Mouse (Mus musculus): ENCODE measurements around the gene Cdc6. TPM values are rescaled to one million over a fixed set of nuclear protein-coding genes. Genes with fewer than 3 reads are reported as not detected.

The Cdc6 gene
- polyA plus RNA-seq, 1 experiment from 2014 or later: 2.1 TPM

GRCm38 (mm10) chr11:98938701-98939083, 31.1 kb downstream of the Cdc6 start:
- WGBS: 53% methylated on average over 7 of the region's 7 CpGs
- no peak for ATAC-seq (ENCODE audit: low read depth)
- peaks cover 62% of the 10 kb centered on the region for H3K4me1 ChIP-seq (ENCODE audit: control insufficient read depth, insufficient read depth, low read length)

DNA sequence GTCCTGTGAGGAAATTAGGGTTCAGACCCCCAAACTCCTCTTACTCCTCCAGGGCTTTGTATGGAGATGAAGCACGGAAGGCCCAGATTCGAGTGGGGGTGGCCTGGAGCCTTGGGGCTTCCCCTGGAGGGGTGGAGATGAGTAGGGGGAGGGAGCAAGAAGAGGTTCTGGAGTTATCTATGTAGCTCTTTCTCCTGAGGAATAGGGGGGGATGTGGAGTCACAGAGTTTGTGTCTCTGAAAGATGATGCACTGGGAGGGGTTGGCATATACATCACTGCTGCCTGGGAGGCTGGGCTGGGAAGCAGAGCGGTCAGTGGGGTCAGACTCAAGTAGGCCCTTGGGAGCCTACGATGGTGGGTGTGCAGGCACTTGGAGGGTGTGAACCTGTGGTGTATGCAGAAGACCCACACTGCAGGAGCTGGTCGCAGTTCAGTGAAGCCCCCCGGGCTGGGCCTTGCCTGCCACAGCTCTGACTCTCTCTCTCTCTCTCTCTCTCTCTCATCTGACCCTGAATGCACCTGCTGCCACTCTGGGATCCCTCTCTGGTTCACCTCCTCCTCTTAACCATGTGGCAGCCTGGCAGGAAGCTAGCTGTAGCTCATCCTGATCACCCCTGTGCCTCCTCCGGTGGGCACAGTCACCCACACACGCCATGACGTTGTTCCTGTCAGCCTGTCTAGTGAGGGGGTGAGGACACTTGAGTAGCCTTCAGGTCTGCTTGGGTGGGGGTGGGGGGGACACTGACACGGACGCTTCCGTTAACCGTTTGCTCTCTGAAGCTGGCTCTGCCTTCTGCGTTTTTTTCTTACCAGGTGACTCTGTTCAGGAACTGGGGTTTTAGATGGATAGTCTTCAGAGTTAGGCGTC, 31.7 kb downstream of the Cdc6 start:
- peak overlapping the region; percentile 81 for H3K4me2 ChIP-seq (ENCODE audit: low read depth, low read length)
- ATAC-seq (ENCODE audit: low read depth): no peak
- H3K27me3 ChIP-seq (ENCODE audit: control insufficient read depth, insufficient read depth, low read length): no peaks in the 10 kb centered on the region
- H3K9ac ChIP-seq (replicated peaks; ENCODE audit: low read depth, low read length): no peak overlapping the region; the same call in 1 of the 2 replicates
- no peak overlapping the region for H3K27ac ChIP-seq (ENCODE audit: low read depth, low read length)
- no peaks in the 10 kb centered on the region for H3K9me3 ChIP-seq (ENCODE audit: control insufficient read depth, low read length)
- WGBS: 50% methylated on average over 15 of the region's 15 CpGs
- H3K4me1 ChIP-seq (ENCODE audit: control insufficient read depth, insufficient read depth, low read length): peaks cover 68% of the 10 kb centered on the region
- no peaks in the 10 kb centered on the region for H3K36me3 ChIP-seq (ENCODE audit: control insufficient read depth, insufficient read depth, low read length)
- H3K4me3 ChIP-seq (ENCODE audit: low read depth, low read length): 0 out of 2 replicates have a peak overlapping the region, but pooled peaks have one; percentile 51

More at GRCm38 (mm10) chr11:98938701-98939083, 31.1 kb downstream of the Cdc6 start:
- Histone ChIP-seq H3K36me3 (ENCODE audit: control insufficient read depth, insufficient read depth, low read length) (no peaks in the 10 kb centered on the region), H3K27ac (ENCODE audit: low read depth, low read length) (no peak overlapping the region), H3K9ac (replicated peaks; ENCODE audit: low read depth, low read length) (no peak overlapping the region; the same call in 1 of the 2 replicates), H3K4me2 (ENCODE audit: low read depth, low read length) (peak overlapping the region; percentile 81), H3K4me3 (ENCODE audit: low read depth, low read length) (peak overlapping the region; percentile 51; the same call in 1 of the 2 replicates), H3K9me3 (ENCODE audit: control insufficient read depth, low read length) (no peaks in the 10 kb centered on the region), H3K27me3 (ENCODE audit: control insufficient read depth, insufficient read depth, low read length) (no peaks in the 10 kb centered on the region)

- Histone ChIP-seq H3K4me3 (ENCODE audit: low read depth, low read length) (no peak overlapping the region), H3K36me3 (ENCODE audit: control insufficient read depth, insufficient read depth, low read length) (no peaks in the 10 kb centered on the region), H3K4me2 (ENCODE audit: low read depth, low read length) (peak overlapping the region; percentile 81; the same call in 1 of the 2 replicates), H3K9ac (replicated peaks; ENCODE audit: low read depth, low read length) (no peak overlapping the region), H3K27ac (ENCODE audit: low read depth, low read length) (no peak overlapping the region), H3K4me1 (ENCODE audit: control insufficient read depth, insufficient read depth, low read length) (peaks cover 75% of the 10 kb centered on the region), H3K9me3 (ENCODE audit: control insufficient read depth, low read length) (no peaks in the 10 kb centered on the region), H3K27me3 (ENCODE audit: control insufficient read depth, insufficient read depth, low read length) (no peaks in the 10 kb centered on the region)
- WGBS: 52% methylated on average over 11 of the region's 11 CpGs
- no peak for ATAC-seq (ENCODE audit: low read depth)
These were observed 32.5 kb downstream of the Cdc6 start for GRCm38 (mm10) chr11:98939953-98940641.

DNA sequence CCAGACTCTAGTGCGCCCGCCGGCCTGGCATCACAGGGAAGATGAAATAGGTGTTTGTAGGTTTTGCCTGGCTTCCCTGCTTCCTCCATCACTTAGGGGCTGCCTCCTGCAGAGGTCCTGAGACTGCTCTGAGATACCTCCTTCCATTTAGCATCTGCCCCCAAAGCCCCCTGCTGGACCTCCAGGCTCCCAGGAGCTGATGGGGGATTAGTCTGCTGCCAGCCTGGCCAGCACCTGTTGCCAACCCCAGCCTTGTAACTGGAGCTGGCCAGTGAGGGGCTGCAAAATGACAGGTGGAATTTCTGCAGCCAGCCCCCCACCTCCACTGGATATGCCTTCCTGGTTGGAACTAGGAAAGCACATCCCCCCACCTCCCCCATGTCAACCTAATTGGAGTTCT, 33.2 kb downstream of the Cdc6 start:
- no peak overlapping the region for H3K9ac ChIP-seq (replicated peaks; ENCODE audit: low read depth, low read length)
- no peaks in the 10 kb centered on the region for H3K27me3 ChIP-seq (ENCODE audit: control insufficient read depth, insufficient read depth, low read length)
- H3K4me2 ChIP-seq (ENCODE audit: low read depth, low read length): peak overlapping the region; percentile 81
- no peak for ATAC-seq (ENCODE audit: low read depth)
- WGBS: 38% methylated on average over 3 of the region's 3 CpGs
- peaks cover 76% of the 10 kb centered on the region for H3K4me1 ChIP-seq (ENCODE audit: control insufficient read depth, insufficient read depth, low read length)
- no peaks in the 10 kb centered on the region for H3K9me3 ChIP-seq (ENCODE audit: control insufficient read depth, low read length)
- H3K27ac ChIP-seq (ENCODE audit: low read depth, low read length): peak overlapping the region; percentile 79; the same call in 1 of the 2 replicates
- H3K4me3 ChIP-seq (ENCODE audit: low read depth, low read length): peak overlapping the region; percentile 38; the same call in 1 of the 2 replicates
- no peaks in the 10 kb centered on the region for H3K36me3 ChIP-seq (ENCODE audit: control insufficient read depth, insufficient read depth, low read length)

DNA sequence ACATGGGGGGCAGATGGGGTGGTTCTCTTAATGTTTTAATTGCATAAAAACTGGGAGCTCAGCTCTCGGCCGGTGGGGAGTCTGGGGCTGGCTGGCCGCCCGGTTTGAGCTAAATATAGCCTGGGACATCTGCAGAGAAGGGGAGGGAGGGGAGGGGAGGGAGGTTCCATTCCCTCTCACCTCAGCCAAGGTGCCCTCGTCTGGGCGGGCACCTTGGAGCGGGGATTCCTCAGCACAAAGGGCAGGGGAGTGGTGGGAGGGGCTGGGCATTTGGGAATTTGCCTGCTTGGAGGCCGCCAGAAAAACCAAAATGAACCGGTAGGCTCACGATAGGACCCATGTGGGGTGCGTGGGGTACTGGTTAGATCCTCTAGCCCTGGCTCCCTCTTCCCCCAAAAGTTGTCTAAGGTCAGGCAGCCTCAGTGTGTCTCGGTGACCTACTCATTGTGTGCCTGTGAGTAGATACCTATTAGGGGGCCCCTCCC, 33.8 kb downstream of the Cdc6 start:
- 3% methylated on average over 12 of the region's 12 CpGs for WGBS
- peaks cover 70% of the 10 kb centered on the region for H3K4me1 ChIP-seq (ENCODE audit: control insufficient read depth, insufficient read depth, low read length)
- ATAC-seq (ENCODE audit: low read depth): peak; percentile 2; the same call in 1 of the 2 replicates
- H3K9me3 ChIP-seq (ENCODE audit: control insufficient read depth, low read length): no peaks in the 10 kb centered on the region
- H3K27ac ChIP-seq (ENCODE audit: low read depth, low read length): peak overlapping the region; percentile 79
- peak overlapping the region; percentile 37 for H3K9ac ChIP-seq (replicated peaks; ENCODE audit: low read depth, low read length)
- H3K4me3 ChIP-seq (ENCODE audit: low read depth, low read length): peak overlapping the region; percentile 38
- H3K27me3 ChIP-seq (ENCODE audit: control insufficient read depth, insufficient read depth, low read length): no peaks in the 10 kb centered on the region
- peak overlapping the region; percentile 81 for H3K4me2 ChIP-seq (ENCODE audit: low read depth, low read length)
- no peaks in the 10 kb centered on the region for H3K36me3 ChIP-seq (ENCODE audit: control insufficient read depth, insufficient read depth, low read length)

DNA sequence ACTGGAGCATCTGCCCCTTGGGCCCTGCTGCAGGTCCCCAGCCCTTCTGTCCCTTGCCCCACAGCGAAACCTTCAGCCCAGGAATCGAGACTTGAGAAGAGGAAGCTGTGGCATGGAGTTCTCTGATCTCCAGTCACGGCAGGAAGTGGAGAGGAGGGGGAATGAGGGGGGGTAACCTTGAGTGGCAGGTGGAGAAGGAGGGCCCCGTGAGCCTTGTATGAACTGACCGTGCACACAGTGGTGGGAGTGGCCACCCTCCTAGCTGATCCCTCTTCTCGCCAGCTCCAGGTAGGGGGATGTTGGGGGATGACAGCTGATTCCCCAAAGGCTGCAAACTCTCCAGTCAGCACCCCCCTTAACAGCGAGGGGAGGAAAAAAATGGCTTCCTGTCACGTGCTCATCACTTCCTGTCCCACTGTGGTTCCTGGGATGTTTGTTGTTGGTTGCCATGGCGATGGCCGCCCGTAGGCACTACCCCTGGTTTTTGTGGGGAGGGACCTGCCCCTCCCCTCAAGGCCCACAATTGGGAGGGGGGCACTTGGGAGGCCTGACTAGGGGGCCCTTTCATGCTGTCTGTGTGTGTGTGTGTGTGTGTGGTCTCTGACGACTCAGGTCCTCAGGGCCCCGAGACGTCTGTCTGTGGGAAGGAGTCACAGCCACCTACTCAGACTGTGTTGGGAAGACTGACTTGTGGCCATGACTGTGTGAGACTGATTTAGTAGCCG, 34.4 kb downstream of the Cdc6 start:
- Histone ChIP-seq H3K4me2 (ENCODE audit: low read depth, low read length) (peak overlapping the region; percentile 81), H3K27ac (ENCODE audit: low read depth, low read length) (peak overlapping the region; percentile 79), H3K36me3 (ENCODE audit: control insufficient read depth, insufficient read depth, low read length) (no peaks in the 10 kb centered on the region), H3K4me3 (ENCODE audit: low read depth, low read length) (peak overlapping the region; percentile 38), H3K4me1 (ENCODE audit: control insufficient read depth, insufficient read depth, low read length) (peaks cover 64% of the 10 kb centered on the region), H3K9ac (replicated peaks; ENCODE audit: low read depth, low read length) (peak overlapping the region; percentile 37), H3K9me3 (ENCODE audit: control insufficient read depth, low read length) (no peaks in the 10 kb centered on the region), H3K27me3 (ENCODE audit: control insufficient read depth, insufficient read depth, low read length) (no peaks in the 10 kb centered on the region)
- peak; percentile 41 for ATAC-seq (ENCODE audit: low read depth)
- 2% methylated on average over 15 of the region's 15 CpGs for WGBS

DNA sequence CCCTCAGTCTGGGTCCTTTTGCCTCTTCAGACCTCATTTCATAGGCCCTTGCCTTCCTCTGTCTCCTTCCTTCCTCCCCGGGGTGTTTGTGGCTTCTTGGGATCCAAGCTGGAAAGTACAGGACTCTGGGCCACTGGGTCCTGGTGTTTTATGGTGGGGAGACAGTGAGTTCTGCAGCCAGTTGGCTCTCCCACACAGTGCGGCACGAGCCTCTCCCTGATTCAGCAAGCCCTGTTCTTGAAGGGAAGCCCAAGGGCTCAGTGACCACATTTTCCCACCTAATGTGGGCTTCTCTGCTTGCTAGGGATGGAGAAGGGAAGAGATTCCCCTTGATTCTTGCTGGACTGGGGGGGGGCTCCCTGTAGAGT, 34.9 kb downstream of the Cdc6 start:
- H3K9me3 ChIP-seq (ENCODE audit: control insufficient read depth, low read length): no peaks in the 10 kb centered on the region
- no peaks in the 10 kb centered on the region for H3K36me3 ChIP-seq (ENCODE audit: control insufficient read depth, insufficient read depth, low read length)
- 36% methylated on average over 3 of the region's 3 CpGs for WGBS
- H3K4me2 ChIP-seq (ENCODE audit: low read depth, low read length): peak overlapping the region; percentile 81
- peaks cover 64% of the 10 kb centered on the region for H3K4me1 ChIP-seq (ENCODE audit: control insufficient read depth, insufficient read depth, low read length)
- peak overlapping the region; percentile 37 for H3K9ac ChIP-seq (replicated peaks; ENCODE audit: low read depth, low read length)
- ATAC-seq (ENCODE audit: low read depth): no peak; the same call in 1 of the 2 replicates
- peak overlapping the region; percentile 38 for H3K4me3 ChIP-seq (ENCODE audit: low read depth, low read length)
- H3K27ac ChIP-seq (ENCODE audit: low read depth, low read length): peak overlapping the region; percentile 79
- no peaks in the 10 kb centered on the region for H3K27me3 ChIP-seq (ENCODE audit: control insufficient read depth, insufficient read depth, low read length)

DNA sequence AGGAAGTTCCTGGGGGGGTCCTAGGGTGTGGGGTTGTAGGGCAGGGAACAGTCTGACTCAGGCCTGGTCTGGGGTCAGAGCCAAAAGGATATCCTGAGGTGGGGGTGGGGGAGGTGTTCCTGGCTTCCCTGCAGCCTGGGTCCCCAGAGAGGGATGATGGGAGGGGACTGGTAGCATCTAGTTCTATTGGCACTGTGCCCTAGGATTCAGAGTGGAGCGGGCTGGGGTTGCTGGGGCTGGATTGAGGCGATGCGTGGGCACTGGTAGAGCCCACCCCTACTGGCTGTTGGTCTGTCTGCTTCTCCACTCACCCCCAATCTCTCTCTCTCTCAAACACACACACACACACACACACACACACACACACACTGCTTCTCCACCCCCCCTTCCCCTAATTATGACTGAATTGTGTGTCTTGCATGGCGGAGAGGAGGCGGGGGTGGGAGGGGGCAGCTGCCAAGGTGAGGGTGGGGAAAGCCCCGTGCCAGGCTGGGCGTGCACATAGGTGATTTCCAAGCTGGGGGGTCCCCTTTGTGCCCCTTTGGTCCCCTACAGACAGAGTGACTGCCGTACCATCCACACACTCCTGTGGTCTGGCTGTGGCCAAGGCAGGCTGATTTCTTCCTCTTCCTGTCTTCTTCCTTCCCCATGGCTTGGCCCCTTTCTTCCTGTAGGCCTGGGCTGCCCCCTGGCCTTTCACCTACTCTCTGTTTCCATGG, 35.5 kb downstream of the Cdc6 start:
- peak overlapping the region; percentile 79 for H3K27ac ChIP-seq (ENCODE audit: low read depth, low read length)
- H3K4me2 ChIP-seq (ENCODE audit: low read depth, low read length): peak overlapping the region; percentile 81
- peaks cover 62% of the 10 kb centered on the region for H3K4me1 ChIP-seq (ENCODE audit: control insufficient read depth, insufficient read depth, low read length)
- no peak overlapping the region for H3K4me3 ChIP-seq (ENCODE audit: low read depth, low read length)
- no peaks in the 10 kb centered on the region for H3K27me3 ChIP-seq (ENCODE audit: control insufficient read depth, insufficient read depth, low read length)
- ATAC-seq (ENCODE audit: low read depth): no peak; the same call in 1 of the 2 replicates
- no peaks in the 10 kb centered on the region for H3K9me3 ChIP-seq (ENCODE audit: control insufficient read depth, low read length)
- WGBS: 70% methylated on average over 4 of the region's 8 CpGs
- H3K9ac ChIP-seq (replicated peaks; ENCODE audit: low read depth, low read length): no peak overlapping the region
- no peaks in the 10 kb centered on the region for H3K36me3 ChIP-seq (ENCODE audit: control insufficient read depth, insufficient read depth, low read length)

Measured in neural tube, embryonic 14.5 days (tissue).